ENCODE assay signal across 16 mouse cellular contexts in genomic region chr7:72774031-72774770, GRCm38 (mm10).
DNase-seq lines count a peak whose midpoint lies in the region; ATAC-seq lines count a peak whose summit lies in the region.
"Had no signal": no experiment of that assay in that cellular context is flagged by ENCODE, and none has a peak within 500 bp of the region (broad histone marks: within the 10 kb centered on the region; RNA-seq: fewer than 3 reads in every experiment).

No protein-coding gene starts in this region.

- WGBS in forebrain, embryonic 13.5 days = 37% methylated on average over 3 of the region's 3 CpGs
- WGBS in hindbrain, embryonic 16.5 days = 24% methylated on average over 3 of the region's 3 CpGs

- no peaks in the 10 kb centered on the region for H3K9me3 ChIP-seq in forebrain, embryonic 13.5 days (replicated peaks)
- no peaks in the 10 kb centered on the region for H3K9me3 ChIP-seq in hindbrain, embryonic 16.5 days (ENCODE audit: control insufficient read depth, low read length)
- H3K9me3 ChIP-seq: embryonic facial prominence, embryonic 12.5 days had no signal

- ATAC-seq in forebrain, embryonic 13.5 days = peak; percentile 91
- peak; percentile 94 for ATAC-seq in hindbrain, embryonic 16.5 days

- H3K36me3 ChIP-seq in forebrain, embryonic 13.5 days (ENCODE audit: poor library complexity, severe bottlenecking) = no peaks in the 10 kb centered on the region
- no peaks in the 10 kb centered on the region for H3K36me3 ChIP-seq in hindbrain, embryonic 16.5 days (ENCODE audit: control insufficient read depth, insufficient read depth, low read length)
- H3K36me3 ChIP-seq: embryonic facial prominence, embryonic 12.5 days; liver, embryonic 13.5 days had no signal

- H3K4me3 ChIP-seq in forebrain, embryonic 13.5 days = no peak overlapping the region
- no peak overlapping the region for H3K4me3 ChIP-seq in hindbrain, embryonic 16.5 days (ENCODE audit: low read length)
- H3K4me3 ChIP-seq: embryonic facial prominence, embryonic 12.5 days; liver, embryonic 13.5 days; myocyte had no signal

- no peak overlapping the region for H3K4me2 ChIP-seq in forebrain, embryonic 13.5 days
- no peak overlapping the region for H3K4me2 ChIP-seq in hindbrain, embryonic 16.5 days (ENCODE audit: low read length)
- H3K4me2 ChIP-seq: embryonic facial prominence, embryonic 12.5 days; liver, embryonic 13.5 days had no signal

- peaks cover 11% of the 10 kb centered on the region for H3K4me1 ChIP-seq in forebrain, embryonic 13.5 days
- 0 out of 2 replicates have a peak, but pooled peaks cover 3% of the 10 kb centered on the region for H3K4me1 ChIP-seq in hindbrain, embryonic 16.5 days (ENCODE audit: control insufficient read depth, insufficient read depth, low read depth, low read length)
- H3K4me1 ChIP-seq: embryonic facial prominence, embryonic 12.5 days; liver, embryonic 13.5 days had no signal

- DNase-seq in ZHBTc4 (ENCODE audit: low read depth, low spot score) = peak; percentile 45
- DNase-seq in neural tube, embryonic 10.5 days (ENCODE audit: extremely low spot score, low spot score) = peak; percentile 41
- DNase-seq in ovary, postnatal 14 days (ENCODE audit: low spot score) = no peak
- no peak for DNase-seq in lung, postnatal 4 days
- DNase-seq in thymus, postnatal 25 days = no peak
- DNase-seq in adrenal gland, postnatal 10 days = no peak
- DNase-seq: cerebellum, adult 18-20 months; heart, postnatal 14 days; kidney, adult 11 months; kidney, postnatal 4 days; liver, embryonic 13.5 days; lung, postnatal 14 days had no signal

- H3K27me3 ChIP-seq in forebrain, embryonic 13.5 days = no peaks in the 10 kb centered on the region
- H3K27me3 ChIP-seq in hindbrain, embryonic 16.5 days (replicated peaks; ENCODE audit: control insufficient read depth, insufficient read depth, low read length) = no peaks in the 10 kb centered on the region
- H3K27me3 ChIP-seq: embryonic facial prominence, embryonic 12.5 days; liver, embryonic 13.5 days had no signal

- no peak overlapping the region for H3K9ac ChIP-seq in forebrain, embryonic 13.5 days
- no peak overlapping the region for H3K9ac ChIP-seq in hindbrain, embryonic 16.5 days (ENCODE audit: low read depth, low read length)
- H3K9ac ChIP-seq: embryonic facial prominence, embryonic 12.5 days; liver, embryonic 13.5 days had no signal

- H3K27ac ChIP-seq in forebrain, embryonic 13.5 days = peak overlapping the region; percentile 44
- 0 out of 2 replicates have a peak overlapping the region, but pooled peaks have one; percentile 40 for H3K27ac ChIP-seq in hindbrain, embryonic 16.5 days (ENCODE audit: low read depth, low read length)
- H3K27ac ChIP-seq: embryonic facial prominence, embryonic 12.5 days; liver, embryonic 13.5 days had no signal

Comparison
In these comparisons a context has a peak if more than half of its experiments do, and no peak if none do; other contexts are left out.
1. DNase-seq: peak in ZHBTc4 (single experiment) and neural tube, embryonic 10.5 days (single experiment); none in ovary, postnatal 14 days (single experiment), lung, postnatal 4 days (0 of 2), thymus, postnatal 25 days (single experiment) and adrenal gland, postnatal 10 days (single experiment).